Mouse (Mus musculus) adrenal gland, postnatal 10 days (tissue): Measurements from ENCODE around the gene Ankib1. TPM values are rescaled to one million over a fixed set of nuclear protein-coding genes. Genes with fewer than 3 reads are reported as not detected.
"Not testable (repeated sequence)": the region's sequence is repeated elsewhere in the genome, so short reads cannot be mapped to it uniquely, and the experiment has no call there.

Experiments
- DNase-seq: peaks from one replicate; pipeline ENCODE4 v3.0.0; 2021; ENCODE audit warnings: mixed read lengths
- long read RNA-seq, 2 experiments: library from polyadenylated mRNA; stranded (forward); transcript quantifications; one replicate each; pipeline ENCODE4 v2.0.0; 2021
- total RNA-seq, 2 experiments: library from RNA; stranded (reverse); gene quantifications; 2 replicates each; pipeline ENCODE4 v1.2.3; 2021

The Ankib1 gene
- total RNA-seq, result 10 to 100 TPM; 47.8 to 53.0 TPM
- long read RNA-seq, experiment 1, full-length matches to known transcripts, result 7 of 24 reads
- long read RNA-seq, experiment 1, partial matches to known transcripts, result 6 of 24 reads
- long read RNA-seq, experiment 1, other reads (novel, unspliced or antisense), result 11 of 24 reads
- long read RNA-seq, experiment 2, partial matches to known transcripts, result 2 of 11 reads
- long read RNA-seq, experiment 2, other reads (novel, unspliced or antisense), result 8 of 11 reads

DNA sequence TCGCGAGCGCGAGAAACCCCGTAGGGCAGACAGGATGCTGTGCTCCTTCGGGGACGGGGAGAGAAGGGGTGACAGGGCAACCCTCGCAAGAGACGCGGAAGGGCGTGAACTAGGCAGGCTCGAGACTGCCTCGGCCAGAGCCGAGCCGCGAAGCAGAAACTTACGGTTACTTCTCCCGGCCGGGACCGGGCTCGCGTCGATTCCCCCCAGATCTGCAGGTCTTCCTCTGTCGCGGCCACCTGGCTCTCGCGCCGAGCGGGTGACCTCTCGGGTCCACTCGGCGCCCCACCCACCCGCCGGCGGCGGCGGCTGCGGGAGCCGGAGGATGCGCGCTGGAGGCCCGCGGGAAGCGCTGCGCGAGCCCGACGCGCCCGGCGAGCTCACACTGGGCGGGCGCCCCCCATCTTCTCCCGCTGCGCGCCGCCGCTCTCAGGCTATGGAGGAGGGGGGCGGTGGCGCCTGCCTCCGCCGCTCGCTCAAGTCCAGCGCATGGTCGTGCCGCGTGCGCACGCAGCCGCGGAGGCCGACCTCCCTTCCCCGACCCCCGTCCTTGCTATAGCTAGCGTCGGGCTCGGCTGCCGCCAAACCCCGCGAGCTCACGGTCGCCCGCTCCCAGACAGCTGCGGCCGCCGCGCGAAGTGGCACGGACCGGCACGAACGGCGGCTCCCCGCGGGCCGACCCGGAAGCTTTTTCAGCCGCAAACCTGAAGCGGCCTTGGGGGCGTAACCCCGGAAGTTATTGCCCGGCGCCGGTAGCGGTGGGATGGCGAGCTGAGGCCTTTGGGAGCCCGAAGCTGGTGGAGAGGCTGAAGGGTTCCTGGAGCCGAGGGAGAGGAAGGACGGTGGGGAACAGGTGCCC, at the start of gene Ankib1, which contains the start of gene Krit1:
Ankib1 (minus strand) TSS at position 493 of the 859 bp plus-strand sequence.
Krit1 (plus strand) TSS at position 752 of the 859 bp plus-strand sequence.
- peak; percentile 95 for DNase-seq

DNA sequence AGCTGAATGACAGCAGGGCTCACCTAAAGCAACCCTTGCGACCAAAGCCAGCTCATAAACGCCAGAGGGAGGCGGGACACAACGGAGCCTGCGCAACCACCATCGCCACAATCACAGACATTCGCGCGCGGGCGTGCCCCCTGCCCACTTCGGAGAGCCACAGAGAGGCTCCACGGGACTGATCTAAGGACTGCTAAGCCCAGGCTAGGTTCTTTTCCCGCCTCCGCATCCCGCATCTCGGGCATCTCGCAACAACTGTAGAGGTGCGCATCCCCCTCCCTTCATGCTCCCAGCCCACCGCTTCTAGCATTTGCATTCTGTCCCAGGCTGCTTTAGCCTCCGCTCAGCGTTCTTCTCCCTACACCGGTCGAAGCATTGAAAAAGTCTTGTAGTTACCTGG, 42.3 kb upstream of the Ankib1 start, which contains the start of gene Lrrd1:
Lrrd1 (plus strand) TSS at position 148 of the 400 bp plus-strand sequence.
- DNase-seq, result peak; percentile 27

DNA sequence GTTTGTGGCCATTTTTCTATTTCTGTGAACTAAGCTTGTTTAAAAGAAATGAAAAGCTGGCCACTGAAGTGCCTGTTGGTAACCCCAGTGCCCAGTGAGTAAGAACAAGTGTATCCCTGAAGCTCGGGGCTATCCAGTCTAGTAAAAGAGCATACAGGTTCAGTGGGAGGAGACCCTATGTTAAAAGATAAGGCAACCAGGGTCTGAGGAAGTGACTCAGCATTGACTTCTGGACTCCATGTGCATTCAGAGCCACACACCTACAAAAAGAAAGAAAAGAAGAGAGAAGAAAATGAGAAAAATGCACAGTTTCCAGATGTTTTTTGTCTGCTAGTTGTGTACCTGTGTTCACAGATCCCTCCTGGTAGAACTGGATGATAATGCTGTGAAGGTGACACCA, 31.4 kb upstream of the Ankib1 start:
- DNase-seq, result no peak

DNA sequence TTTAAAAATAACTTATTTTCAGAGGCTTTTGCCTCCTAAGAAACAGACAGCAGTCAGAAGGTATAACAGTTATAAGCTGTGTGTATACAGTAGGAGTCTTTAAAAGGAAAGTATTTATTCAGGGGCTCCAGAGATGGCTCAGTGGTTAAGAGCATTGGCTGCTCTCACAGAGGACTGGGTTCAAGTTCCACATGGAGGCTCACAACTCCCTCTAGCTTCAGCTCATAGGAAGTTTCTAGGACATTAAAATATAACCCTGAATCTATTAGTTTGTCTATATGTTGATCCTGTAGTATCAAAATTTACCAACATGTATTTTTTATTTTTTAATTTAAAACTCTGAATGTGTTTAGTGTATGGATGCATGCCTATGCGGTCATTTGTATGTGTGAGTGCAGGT, 5.7 kb upstream of the Ankib1 start:
- DNase-seq, result no peak

DNA sequence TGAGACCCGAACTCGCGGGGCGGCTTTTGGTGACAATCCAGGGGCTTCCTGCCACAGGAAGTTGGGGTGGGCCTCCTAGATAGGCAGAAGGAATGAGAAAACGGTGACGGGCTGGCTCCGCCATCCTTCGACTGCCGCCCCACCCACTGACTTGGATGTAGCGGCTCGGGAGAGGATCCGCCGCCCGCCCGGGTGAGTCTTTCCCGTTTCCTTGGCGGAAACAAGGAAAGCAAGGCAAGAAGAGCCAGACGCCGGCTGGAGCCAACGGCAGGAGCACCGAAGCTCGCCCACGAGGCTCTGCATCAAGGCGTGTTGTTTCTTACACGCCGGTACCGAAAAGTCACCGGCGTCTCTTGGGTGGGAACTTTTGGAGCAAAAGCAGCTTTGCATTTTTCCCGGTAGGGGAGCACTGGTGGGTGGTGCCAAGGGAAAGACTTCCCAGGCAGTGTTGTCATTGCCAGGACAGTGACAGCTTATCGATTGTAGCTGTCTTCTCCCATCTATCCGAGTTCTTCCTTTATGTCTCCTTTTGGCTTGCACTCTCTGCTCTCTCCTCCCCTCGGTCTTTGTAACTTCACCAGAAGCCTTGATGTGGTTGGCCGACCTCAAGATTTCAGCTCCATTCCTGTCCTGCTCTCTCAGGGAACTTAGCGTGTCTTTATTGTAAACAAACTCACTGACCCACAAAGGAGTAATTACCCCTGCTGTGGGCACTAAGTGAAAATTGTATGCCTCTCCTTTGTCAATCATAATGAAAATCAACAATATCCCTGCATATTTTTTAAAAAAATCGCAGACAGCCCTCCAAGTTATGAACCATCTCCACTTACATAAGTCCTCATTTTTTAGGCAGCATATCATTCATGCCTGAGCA, 804 bp upstream of the Ankib1 start:
- DNase-seq, result no peak

DNA sequence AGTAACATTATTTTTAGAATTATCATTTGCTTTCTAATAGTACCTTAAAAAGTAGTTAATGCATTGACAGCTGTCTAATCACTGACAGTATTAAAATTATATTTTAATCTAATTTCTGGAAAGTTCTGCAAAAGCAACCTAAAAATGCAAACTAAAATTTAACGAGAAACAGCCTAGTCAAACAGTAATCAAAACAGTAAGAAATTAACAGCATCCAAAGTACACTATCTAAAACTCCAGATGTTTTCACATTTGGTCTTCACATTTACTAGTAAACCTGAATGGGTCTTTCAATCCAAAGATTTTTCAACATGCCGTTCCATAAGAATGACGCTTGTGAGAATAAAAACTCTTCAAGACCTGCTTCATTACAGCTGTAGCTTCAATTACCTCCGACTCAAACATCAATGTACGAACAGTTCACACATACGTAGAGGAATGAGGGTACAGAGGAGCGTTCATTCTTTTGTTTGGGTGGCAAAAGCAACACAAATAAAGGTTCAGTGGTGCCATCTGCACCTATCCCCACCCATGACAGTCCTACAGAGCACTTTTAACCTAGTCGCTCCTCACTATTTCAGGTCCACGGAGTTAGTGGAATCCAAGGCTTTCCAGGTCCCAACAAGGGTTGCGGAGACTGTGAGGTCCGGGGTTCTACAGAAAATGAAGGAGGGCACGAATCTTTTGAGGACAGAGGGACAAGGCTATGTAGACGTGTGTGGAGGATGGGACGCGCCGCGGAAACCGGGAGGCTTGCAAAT, 873 bp downstream of the Ankib1 start:
- no peak for DNase-seq

DNA sequence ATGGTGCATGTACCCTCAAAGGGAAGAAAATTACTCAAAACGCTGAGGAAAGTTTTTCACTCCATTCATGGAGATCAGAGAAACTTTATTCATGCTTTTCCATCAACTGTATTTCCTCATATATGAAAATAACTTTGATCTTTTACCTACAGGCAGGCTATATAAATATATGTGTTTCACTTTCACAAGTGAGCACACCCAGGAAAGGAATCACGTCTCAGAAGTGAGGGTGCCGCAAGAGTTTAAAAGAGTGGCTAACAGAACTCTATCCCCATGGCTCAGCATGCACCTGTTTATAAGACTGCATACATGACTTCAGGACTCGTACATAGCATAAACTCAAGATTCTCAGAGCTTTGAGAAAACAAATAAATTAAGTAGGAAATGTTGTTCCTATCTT, 1.8 kb downstream of the Ankib1 start:
- DNase-seq, result no peak

DNA sequence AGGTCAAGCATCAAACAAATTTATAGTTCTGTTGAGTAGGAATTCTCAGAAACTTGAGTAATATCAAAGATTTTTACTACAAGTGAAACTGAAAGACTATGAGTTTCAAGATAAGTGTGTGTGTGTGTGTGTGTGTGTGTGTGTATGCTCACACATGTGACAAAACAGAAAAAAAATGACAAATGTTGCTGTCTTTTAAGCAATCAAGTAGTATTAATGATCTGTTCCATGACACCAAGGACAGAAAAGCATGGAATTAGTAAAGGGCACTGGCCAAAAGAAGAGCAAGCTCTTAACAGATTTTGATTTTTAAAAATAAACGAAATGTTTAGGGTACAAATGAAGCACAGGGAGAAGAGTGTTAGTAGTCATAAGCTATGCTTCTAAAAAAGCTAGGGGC, 2.7 kb downstream of the Ankib1 start:
- DNase-seq, result no peak

DNA sequence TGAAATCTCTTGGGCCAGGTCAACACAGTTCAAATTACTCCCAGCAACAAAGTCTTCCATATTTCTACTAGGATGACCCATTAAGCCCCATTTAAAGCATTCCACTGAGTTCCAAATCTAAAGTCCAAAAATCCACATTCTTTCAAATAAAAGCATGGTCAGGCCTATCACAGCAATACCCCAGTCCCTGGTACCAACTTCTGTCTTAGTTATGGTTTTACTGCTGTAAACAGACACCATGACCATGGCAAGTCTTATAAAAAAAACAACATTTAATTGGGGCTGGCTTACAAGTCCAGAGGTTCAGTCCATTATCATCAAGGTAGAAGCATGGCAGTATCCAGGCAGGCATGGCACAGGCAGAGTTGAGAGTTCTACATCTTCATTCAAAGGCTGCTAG, 4.1 kb downstream of the Ankib1 start:
- DNase-seq, result not testable (repeated sequence)

DNA sequence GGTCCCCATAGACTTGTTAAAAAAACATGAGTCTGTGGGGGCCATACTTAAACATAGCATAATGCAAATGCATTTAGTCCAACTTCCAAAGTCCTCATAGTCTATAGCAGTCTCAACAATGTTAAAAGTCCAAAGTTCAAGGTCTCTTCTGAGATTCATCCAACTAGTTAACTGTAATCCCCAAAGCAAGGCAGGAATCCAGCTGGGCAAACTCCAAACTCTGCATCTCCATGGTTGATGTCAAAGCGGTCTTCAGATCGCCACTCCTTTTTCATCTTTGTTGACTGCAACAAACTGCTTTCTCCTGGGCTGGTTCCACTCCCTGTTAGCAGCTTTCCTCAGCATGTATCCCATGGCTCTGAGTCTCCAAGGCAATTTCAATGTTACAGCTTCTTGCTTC, 5.6 kb downstream of the Ankib1 start:
- not testable (repeated sequence) for DNase-seq

DNA sequence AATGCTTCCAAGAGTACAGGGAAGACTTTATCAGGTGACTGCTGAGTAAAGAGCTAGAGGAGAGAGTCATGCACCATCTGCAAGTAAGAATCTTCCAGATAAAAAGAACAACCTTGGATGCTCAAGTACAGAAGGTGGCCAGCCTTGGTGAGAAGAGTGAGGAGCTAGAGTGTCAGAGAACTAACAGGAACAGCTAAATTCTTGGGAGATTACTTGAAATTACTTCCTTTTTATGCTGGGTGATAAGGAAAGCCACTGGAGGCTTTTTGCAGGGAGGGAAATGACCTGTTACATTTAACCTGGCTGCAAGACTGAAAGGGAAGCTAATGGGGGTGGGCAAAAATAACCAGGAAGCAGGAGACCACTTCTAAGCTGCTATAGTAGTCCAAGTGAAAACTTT, 11.7 kb downstream of the Ankib1 start:
- DNase-seq, result no peak

DNA sequence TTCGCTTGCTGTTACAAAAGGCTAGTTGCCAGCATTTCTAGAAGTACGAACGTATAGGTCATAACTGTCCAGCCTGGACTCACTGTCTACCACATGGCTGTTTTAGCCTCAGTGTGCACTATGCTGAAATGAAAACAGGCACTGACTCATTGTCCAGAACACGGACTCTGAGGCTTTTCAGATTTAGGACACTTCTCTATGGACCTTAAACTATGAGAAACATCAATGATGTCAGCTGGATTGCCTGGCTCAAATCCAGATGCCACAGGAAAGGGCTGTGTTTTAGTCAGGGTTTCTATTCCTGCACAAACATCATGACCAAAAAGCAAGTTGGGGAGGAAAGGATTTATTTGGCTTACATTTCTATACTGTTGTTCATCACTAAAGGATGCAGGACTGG, 15.2 kb downstream of the Ankib1 start:
- peak; percentile 44 for DNase-seq

DNA sequence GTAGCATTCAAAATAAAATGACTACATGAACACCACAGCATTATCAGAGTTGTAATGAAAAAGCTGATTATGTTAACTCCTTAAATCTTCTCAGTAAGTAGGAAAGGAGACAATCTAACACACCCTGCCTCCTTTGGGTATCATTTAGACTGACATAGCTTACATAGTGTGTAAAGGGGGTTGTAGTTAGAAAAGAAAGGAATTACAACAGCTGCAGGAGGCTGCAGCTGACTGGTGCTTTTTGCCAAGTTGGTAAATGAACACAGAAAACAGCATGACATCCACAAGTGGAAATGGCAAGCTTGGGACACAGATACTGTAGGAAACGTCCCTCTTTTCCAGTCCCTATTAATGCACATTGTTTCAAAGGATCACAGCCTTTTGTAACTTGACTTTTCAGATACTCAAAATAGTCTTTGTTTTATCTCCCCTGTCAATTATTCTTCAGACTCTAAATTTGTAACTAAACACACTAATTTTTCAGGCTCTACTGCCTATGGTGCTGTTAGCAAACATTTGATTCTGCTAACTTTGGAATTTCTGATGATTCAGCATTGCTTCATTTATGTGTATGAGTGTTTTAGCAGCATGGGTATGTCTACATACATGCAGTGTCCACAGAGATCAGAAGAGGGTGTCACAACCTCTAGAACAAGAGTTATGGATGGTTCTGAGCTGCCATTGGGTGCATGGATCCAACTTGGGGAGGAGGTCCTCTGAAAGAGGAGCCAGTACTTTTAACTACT, 17.8 kb downstream of the Ankib1 start:
- no peak for DNase-seq

DNA sequence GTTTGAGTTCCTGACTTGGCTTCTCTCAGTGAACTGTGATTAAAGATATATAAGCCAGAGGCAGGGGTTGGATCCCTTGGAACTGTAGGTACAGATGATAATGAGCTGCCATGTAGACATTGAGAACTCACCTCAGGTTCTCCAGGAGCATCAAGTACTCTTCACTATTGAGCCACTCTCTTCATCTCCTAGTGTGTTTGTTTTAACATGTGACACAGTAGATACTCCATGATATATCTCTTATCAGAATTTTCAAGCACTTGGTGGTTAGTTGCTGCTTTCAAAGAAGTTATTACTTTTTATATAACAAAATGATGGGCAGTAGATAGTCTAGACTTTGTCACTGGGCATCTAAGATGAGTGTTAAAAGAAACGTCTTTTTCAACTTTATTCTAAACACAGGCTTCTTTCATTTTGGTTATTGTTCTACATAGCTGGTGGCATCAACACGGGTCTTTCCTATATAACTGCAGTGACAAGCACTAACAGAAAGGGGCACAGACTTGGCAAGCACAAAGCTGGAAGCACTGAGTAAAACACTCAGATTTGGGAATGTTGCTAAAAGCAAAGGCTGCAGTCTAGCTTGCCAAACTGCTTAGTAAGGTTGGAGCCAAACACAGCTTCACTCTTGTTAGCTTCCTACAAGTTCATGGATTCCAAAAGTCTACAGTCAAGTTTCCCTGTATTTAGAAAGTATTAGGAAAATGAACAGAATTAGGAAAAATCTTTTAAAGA, 18.6 kb downstream of the Ankib1 start:
- no peak for DNase-seq

DNA sequence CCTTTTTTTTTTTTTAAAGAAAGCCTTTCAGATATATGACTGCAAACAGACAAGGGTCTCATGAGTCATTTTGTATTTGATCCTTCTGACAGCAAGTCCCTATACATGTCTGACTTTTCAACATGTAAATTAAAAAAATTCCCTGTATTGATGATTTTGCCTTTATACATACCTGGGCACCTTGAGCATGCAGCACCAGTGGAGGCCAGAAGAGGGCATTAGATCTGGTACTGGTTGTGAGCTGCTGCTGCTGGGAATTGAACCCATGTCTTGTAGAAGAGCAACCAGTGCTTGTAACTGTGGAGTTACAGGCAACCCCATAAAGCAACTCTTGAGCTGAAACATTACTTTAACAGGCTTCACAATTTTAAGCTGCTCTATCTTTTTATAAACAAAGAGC, 20.1 kb downstream of the Ankib1 start:
- no peak for DNase-seq

DNA sequence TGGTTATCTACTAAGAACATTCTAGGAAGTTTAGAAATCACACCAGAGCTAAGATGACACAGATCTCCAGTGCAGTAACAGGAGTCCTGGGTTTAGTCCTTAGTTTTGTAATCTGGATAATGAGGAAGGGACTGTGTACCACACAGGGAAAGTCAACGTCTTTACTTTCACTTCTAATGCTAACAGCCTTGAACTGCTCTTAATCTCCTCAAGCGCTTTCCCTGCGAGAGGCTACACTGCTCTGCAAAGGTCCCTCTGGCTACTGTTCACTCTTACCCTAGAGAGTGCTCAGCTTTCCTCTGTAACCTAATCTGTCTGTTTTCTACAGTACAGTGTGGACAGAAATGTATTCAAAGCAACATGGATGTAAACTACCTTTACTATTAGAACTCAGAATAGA, 30.7 kb downstream of the Ankib1 start:
- peak; percentile 17 for DNase-seq

DNA sequence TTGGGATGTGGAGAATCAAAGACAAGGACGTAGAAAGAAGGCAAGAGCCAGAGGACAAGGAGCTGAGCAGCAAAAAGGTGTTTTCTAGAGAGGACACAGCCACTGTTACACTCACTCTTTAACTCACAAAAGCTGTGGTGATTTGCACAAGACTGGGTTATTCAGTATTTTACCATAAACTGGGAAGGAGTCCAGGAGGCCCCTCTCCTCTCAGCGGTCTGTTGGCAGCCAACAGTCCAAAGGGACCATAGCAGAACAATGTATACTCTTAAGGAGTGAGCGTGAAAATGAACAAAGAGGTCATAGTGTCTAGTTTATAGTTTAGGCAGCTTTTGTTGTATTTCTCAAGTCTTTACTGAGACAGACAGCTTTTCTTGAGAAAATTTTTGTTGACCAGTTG, 31.2 kb downstream of the Ankib1 start:
- DNase-seq, result no peak

DNA sequence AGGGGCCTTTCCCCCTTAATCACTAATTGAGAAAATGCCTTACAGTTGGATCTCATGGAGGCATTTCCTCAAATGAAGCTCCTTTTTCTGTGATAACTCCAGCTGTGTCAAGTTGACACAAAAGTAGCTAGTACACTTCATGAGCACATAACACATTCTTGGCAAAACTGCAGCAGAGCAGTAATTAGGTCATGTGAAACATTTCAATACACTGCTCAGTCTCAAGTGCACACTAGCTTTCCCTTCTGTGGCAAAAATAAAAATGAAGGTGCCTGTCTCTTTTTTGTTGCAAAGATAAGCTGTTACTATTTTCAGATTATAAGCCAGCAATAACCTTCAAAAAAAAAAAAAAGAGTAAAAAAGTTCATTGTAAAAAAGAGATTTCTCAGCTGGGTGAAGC, 52.2 kb downstream of the Ankib1 start:
- not testable (repeated sequence) for DNase-seq

DNA sequence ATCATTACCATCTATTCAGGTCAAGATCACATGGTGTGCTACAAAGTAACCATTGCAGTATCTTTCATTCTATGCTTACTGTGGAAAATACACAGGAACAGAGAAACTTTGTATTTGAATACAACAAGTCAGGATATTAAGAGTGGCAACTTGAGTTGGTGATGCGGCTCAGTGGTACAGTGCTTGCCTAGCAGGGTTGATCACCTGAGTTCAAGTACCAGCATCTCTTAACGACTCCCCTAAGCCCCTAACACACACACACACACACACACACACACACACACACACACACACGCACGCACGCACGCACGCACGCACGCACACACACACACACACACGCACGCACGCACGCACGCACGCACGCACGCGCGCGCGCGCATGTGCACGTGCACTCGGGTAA, 69.9 kb downstream of the Ankib1 start:
- peak; percentile 29 for DNase-seq

DNA sequence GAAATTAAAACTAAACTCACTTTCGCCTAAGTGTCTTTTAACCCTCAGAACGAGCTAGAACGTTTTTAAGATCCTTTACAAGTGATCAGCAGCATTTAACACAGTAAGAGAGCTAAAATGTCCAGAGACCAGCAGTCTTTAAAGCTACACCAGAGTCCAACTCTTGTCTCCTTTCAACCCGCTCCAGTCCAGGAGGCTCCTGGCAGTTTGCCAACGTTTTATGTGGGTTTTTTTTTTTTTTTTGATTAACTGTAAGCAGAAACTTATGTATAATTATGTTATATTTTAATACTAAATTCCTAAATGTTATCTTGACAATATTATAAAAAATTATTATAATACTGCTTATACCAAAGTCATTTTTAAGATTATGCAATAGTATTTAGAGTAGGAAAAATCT, 73.9 kb downstream of the Ankib1 start:
- DNase-seq, result peak; percentile 9
